ENCODE assay signal across 17 mouse cellular contexts in the genomic region with DNA sequence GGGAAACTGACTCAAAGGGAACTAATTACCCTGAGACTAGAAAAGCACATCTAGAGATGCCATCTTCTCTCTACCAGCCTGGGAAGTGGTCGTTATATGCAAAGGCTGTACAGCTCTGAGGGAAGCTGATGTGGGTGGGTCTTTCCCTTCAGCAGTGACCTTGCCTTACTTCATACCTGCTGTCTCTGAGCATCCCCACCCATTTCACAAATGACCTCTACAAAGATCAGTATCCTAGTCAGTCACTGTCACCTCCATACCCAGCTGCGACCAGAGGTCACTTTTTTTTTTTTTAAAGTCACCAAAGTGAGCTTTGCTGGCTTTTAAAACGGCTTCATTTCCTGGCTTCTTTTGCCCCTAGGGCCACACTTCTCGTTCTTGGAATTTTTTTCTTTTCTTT.
"Had no signal": no experiment of that assay in that cellular context is flagged by ENCODE, and none has a peak within 500 bp of the region (broad histone marks: within the 10 kb centered on the region; RNA-seq: fewer than 3 reads in every experiment).

No protein-coding gene starts in this region.

- H3K4me3 ChIP-seq: limb, embryonic 15.5 days; liver, embryonic 12.5 days; liver, embryonic 15.5 days; lung, embryonic 15.5 days; stomach, embryonic 15.5 days had no signal

- ATAC-seq: inflammation-experienced regulatory T-cells, adult 6 months; liver, embryonic 12.5 days had no signal

- H3K27me3 ChIP-seq: limb, embryonic 15.5 days; liver, embryonic 12.5 days; liver, embryonic 15.5 days; lung, embryonic 15.5 days; stomach, embryonic 15.5 days had no signal

- H3K9me3 ChIP-seq: limb, embryonic 15.5 days; liver, embryonic 12.5 days; liver, embryonic 15.5 days; lung, embryonic 15.5 days; stomach, embryonic 15.5 days had no signal

- DNase-seq: kidney, adult 18-20 months; kidney, adult 9 months; kidney, postnatal 14 days; kidney, postnatal 4 days; lung, adult 18-20 months; lung, postnatal 10 days; lung, postnatal 4 days; midbrain, embryonic 14.5 days; thymus, adult 2 months; thymus, postnatal 14 days had no signal

- H3K9ac ChIP-seq: limb, embryonic 15.5 days; liver, embryonic 12.5 days; liver, embryonic 15.5 days; lung, embryonic 15.5 days; stomach, embryonic 15.5 days had no signal

- H3K4me2 ChIP-seq: limb, embryonic 15.5 days; liver, embryonic 12.5 days; liver, embryonic 15.5 days; lung, embryonic 15.5 days; midbrain, embryonic 11.5 days had no signal

- H3K4me1 ChIP-seq: liver, embryonic 15.5 days had no signal

- H3K27ac ChIP-seq: limb, embryonic 15.5 days; liver, embryonic 12.5 days; liver, embryonic 15.5 days had no signal

- H3K36me3 ChIP-seq: limb, embryonic 15.5 days; liver, embryonic 12.5 days; liver, embryonic 15.5 days; lung, embryonic 15.5 days; stomach, embryonic 15.5 days had no signal
